Mouse (Mus musculus) CH12.LX (cell line): Measurements from ENCODE around the gene Traf1.

ENCODE experiments used
- CTCF ChIP-seq, 2 experiments: IDR thresholded peaks in 1 of 2; conservative IDR thresholded peaks in 1 of 2; 2 replicates each; pipeline ENCODE4 v1.5.1; 2011 to 2012; ENCODE audit warnings: low read depth in 2 of 2, low read length in 2 of 2, improper control_type of control experiment in 1 of 2, inconsistent platforms in 1 of 2, mild to moderate bottlenecking in 1 of 2, moderate library complexity in 1 of 2
- ETS1 ChIP-seq: conservative IDR thresholded peaks from 2 replicates; pipeline ENCODE4 v1.6.1; 2012; ENCODE audit warnings: low read depth, mild to moderate bottlenecking, inconsistent platforms, low read length, improper control_type of control experiment, moderate library complexity
- HCFC1 ChIP-seq: IDR thresholded peaks from 2 replicates; pipeline ENCODE4 v1.6.1; 2012; ENCODE audit warnings: low read depth, mild to moderate bottlenecking, inconsistent platforms, low read length, improper control_type of control experiment
- MYC ChIP-seq: IDR thresholded peaks from 2 replicates; pipeline ENCODE4 v1.6.1; 2011; ENCODE audit warnings: low read depth, mild to moderate bottlenecking, improper control_type of control experiment, low read length
- POLR2A ChIP-seq: IDR thresholded peaks from 2 replicates; pipeline ENCODE4 v1.6.1; 2011; ENCODE audit warnings: low read depth, mild to moderate bottlenecking, improper control_type of control experiment, low read length
- TBP ChIP-seq: conservative IDR thresholded peaks from 2 replicates; pipeline ENCODE4 v1.6.1; 2011; ENCODE audit warnings: low read depth, low read length, improper control_type of control experiment

DNA sequence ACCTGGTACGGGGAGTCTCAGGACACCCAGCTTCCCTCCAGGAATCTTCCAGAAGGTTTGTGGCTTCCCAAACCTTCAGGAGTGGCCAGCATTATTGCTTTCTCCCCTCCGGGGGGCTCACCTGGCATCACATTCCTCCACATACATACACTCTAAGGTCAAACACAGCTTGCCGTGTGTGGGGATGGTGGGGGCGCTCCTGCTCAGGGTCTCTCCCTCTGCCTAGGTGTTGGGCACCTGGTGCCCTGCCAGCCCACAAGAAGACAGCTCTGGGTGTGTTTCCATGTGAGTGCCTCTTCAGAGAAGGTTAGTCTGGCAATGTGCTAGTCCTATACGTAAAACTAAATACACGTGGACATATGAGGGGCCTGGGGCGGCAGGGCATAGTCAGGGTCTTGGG lies 49.0 kb downstream of the Traf1 start:
- no peak for TF ChIP-seq TBP
- TF ChIP-seq HCFC1, result no peak
- TF ChIP-seq CTCF (conservative IDR thresholded peaks at IDR 0.05 in 1 of 2, IDR thresholded peaks at IDR 0.05 in 1 of 2; ENCODE audit: low read depth in 2 of 2, low read length in 2 of 2), result peak in 1 of 2 experiments; percentile 20; a peak in 1 of 4 replicates
- no peak for TF ChIP-seq MYC
- TF ChIP-seq POLR2A, result no peak
- TF ChIP-seq ETS1, result no peak
